Mouse (Mus musculus): ENCODE data around the gene Nin.

Nin gene

DNA sequence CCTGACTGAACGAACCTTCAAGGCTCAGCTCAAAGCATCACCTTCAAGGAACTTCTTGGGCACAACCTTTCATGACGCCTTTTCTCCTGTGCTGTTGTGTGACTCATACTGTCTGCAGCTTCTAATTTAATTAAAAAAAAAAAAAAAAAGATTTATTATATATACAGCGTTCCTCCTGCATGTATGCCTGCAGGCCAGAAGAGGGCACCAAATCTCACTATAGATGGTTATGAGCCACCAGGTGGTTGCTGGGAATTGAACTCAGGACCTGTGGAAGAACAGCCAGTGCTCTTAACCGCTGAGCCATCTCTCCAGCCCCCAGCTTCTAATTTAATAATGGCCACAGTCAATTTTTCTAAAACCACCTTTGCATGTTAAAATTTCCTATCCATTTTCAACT, 29.8 kb downstream of the Nin start:
- no peak for DNase-seq (ENCODE audit: low spot score in 2 of 2)

DNA sequence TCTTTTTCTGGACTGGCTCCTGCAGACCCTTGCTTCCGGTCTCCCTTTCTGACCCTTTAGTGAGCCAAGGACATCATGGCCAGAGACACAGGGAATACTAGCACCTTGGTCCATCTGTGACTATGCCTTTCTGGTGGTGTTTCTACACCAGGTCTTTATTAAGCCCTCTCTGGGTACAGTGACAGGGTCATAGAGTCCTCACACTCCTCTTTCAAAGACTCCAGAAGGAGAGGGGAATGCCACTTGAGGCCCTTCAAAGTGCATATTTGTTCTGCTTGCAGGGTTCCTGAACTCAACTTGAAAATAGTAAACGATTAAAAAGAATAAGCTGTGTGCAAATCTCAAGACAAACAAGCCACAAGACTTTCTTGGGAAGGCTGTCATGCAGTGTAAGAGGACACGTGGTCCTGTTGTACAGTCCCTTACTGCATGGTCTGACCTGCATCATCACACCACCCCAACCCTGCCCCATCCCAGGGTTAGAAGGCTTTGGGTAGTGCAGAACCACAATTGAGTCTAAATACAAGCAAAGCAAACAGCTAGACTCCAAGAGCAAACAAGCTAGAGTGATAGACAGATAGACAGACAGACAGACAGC, 30.5 kb downstream of the Nin start:
- no peak for DNase-seq (ENCODE audit: low spot score in 2 of 2)

DNA sequence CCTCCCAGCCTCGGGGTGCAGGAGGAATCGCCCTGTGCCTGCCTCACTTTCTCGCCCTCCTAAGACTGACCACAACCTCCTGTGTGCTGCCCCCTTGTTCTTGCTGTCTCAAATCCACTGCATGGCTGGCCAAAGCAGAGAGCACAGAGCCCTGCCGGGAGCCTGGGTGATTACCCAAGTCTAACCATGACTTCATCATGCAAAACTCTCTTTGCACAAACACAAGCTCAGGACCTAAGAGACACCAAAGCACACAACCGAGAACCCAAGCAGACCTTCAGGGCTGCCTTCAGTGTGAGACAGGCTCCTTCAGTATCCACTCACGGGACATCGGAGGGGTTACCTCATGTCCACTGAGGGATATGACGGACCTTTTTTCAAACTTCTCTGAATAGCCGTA, 31.0 kb downstream of the Nin start:
- no peak for DNase-seq (ENCODE audit: low spot score in 2 of 2)

DNA sequence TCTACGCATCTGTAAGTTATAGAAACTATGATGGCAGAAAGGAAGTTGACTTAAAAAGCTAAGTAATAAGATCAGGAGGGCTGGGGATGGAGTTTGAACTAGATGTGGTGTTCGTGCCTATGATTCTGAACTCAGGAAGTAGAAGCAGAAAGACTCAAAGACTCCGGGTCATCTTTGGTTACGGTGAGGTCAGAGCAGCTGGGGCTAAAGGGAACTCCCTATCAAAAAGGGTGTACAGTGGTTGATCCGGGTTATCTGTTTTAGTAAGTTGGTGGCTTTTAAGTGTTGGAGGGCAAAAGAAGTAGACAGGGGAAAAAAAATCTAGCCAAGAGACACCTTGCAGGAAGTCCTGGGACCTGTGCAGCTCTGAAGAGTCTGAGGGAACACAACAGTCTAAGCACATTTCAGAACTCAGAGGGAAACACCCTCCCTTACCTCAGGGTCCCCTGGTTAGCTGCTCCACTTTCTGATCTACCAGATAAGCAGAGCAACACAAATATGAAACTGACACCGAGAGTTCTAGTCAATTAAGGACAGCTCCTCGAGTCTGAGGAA, 35.0 kb downstream of the Nin start:
- DNase-seq (ENCODE audit: low spot score in 2 of 2): no peak

DNA sequence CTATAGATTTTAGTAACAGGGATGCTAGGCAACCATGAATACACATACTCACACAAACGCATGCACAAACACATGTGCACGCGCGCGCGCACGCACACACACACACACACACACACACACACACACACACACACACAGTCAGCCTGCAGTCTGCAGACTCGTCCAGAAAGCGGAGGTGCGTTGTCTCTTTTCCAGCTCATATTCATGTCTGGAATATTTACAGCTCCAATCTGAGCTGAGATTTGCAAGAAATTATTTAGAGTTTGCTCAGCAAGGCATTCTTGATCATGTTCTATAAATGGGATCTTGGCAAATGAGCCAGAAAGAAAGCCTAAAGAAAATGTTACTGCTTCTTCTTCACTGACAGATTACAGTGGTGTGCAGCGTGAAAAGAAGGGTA, 37.0 kb downstream of the Nin start:
- no peak for DNase-seq (ENCODE audit: low spot score in 2 of 2)

DNA sequence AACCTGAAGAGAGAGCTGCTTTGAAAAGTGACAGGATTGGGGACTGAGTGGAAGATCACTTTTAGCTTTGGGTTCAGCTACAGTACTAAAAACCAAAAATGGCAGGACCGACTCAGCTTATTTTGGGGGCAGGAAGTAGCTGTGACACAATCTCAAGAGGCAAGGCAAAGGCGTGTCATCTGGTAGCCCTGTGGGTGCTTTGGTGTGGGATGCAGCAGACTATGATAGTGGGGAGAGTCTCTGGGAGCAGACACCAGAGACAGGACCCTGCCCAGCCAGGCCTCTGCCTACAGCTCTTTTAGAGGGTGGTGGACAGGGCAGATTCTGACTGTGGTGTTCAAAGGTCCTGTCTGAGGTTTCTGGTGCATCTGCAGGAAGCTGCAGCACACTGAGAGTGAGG, 38.5 kb downstream of the Nin start:
- no peak for DNase-seq (ENCODE audit: low spot score in 2 of 2)

DNA sequence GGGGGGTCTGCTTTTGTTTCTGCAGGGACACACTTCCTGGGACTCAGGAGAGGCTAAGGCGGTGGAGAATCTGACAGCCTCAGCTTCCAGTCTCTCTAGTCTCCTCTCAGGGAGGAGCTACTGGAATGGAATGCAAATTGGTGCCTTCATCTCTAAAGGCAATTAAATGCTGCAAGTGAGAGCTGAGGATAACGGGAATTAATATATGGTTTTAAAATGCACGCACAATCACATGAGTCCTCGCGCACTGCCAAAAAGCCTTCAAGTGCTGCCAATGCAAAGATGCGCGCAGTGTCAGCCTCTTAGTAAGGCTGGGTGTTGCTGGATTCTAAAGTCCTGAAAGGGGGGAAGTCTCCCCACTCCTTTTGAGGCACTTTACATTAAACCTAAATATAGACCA, 42.6 kb downstream of the Nin start:
- no peak for DNase-seq (ENCODE audit: low spot score in 2 of 2)

DNA sequence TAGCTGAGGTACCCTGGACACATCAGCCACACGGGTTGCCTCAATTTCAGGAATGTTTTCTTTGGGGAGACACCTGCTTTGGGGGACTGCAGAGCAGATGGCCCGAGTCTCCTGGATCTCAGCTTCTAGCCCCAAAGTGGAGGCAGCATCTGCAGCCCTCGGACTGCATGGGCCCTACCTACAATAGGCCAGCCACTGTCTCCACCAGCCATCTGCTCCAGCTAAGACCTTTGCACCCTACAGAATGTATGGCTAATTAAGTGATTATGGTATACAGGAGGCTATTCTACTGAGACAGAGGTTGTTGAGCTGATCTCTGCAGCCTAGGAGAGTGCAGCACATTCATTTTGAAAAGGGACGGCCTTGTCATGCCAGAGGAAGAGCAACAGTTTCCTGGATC, 43.2 kb downstream of the Nin start:
- DNase-seq (ENCODE audit: low spot score in 2 of 2): no peak

DNA sequence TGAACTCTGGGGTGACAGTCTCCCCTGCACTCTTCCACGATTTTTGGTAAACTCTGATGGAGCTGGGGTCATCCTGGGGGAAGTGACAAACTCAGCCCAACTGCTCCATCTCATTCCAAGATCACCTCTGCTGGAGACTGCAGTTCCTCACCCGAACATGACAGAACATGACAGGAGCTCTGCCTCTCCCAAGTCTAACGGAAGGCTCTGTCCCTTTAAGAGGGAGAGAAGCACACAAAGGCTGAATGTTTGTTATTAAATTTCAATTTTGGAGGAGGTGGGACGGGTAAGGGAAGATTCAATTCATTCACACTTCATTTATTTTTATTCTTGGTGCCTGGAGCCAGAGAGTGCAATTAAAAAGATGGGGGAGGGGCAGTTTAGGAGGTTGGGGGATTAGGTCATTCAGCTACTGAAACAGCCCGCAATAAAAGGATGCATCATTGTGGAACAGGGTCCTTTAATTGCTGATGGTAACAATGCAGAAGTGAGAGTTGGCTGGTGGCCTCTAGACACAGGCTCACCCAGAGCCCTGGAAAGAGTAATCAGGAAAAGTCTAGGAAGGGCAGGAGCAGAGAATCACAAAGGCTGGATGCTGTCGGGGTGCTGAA, 44.8 kb downstream of the Nin start:
- DNase-seq (ENCODE audit: low spot score in 2 of 2): no peak

DNA sequence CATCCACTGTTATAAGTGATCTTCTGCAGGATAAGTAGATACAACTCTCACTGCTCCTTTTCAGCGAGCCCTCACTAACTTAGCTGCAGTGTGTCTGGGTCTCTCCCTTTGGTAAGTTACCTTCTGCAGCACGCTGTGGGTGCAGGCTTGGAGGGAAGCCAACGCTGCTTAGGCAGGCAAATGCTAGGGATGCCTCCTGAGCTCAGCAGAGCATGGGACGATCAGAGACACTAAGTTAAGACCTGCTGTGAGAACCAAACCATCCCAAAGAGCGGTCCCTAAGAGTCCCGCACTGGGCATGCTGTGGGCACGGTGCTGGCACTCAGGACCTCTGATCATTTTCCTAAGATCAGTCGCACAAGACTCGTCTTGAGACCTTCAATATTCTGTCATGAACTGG, 45.7 kb downstream of the Nin start:
- DNase-seq (ENCODE audit: low spot score in 2 of 2): peak in 1 of 2 experiments; percentile 17

DNA sequence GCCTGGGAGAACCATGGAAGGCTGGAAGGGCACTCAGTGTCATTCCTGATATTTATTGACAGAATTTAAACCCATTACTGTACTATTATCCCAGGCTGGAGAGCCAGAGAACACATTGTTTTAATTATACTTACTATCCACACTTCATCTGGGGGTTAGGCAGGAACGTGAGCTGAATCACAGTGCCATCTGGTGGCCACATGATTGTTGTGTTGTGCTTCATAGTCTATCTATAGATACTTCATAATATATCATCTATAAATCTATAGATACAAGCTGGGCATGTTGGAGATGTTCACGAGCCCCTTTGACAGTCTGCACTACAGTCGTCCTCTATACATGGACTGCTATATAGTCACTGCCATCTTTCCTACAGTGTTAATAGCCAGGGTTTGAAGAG, 51.4 kb downstream of the Nin start:
- DNase-seq (ENCODE audit: low spot score in 2 of 2): peak in 1 of 2 experiments; percentile 34

DNA sequence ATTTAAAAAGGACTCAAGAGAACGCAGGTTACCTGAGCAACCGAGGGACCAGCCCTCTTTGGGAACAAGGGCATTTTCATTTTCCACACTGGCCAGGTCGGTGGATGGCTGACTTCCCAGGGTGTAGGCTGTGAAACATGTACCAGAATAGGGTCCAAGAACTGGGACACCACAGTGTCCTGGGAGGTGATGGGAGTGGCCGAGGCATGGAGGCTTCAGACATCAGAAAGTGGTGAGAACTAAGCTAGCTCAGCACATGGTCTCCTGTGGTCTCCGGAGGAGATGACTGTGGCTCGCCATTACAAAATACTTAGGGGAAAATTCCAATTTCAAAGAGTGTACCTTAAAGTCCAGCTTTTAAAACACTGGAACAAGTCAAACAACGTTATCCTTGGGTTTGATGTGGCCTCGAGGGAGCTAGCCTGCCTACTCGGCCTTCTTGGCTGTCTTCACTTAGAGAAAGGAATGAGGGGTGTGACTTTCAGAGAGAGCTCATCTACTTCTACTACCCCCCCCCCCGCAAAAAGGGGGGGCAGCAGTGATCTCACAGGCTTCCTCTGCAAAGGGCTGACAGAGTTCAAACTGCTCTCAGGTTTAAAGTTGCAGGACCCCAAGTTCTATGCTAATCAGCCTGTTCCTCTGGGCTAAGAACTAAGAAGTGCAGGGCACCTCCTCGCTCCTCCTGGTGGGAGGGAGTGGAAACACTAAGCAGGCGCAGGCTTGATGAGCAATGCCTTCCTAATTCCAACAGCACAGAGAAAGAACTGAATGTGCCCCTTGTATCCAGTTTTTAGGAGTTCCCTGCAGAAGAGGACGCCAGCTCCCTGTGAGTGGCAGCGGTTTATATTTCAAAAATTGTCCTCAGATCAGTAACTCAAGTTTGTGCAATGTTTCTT, 54.3 kb downstream of the Nin start:
- DNase-seq (ENCODE audit: low spot score in 2 of 2): no peak

DNA sequence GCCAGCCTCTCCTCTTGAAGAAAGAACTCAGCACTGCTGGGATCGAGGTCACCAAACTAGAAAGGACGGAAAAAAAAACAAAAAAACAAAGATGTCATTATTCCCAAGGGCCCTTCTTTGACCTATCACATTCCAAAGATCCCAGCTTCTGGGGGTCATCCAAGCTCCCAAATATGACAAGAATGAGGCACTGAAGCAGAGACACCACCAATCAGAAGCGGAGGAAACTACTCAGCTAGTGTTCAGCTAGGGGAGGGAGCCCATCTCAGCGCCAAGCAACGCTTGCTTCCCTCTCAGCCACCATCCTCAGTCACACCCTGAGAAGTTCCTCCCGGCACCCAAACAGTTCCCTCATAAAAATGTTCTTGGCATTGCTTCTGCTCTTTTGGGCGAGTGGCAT, 62.8 kb downstream of the Nin start:
- no peak for DNase-seq (ENCODE audit: low spot score in 2 of 2)

DNA sequence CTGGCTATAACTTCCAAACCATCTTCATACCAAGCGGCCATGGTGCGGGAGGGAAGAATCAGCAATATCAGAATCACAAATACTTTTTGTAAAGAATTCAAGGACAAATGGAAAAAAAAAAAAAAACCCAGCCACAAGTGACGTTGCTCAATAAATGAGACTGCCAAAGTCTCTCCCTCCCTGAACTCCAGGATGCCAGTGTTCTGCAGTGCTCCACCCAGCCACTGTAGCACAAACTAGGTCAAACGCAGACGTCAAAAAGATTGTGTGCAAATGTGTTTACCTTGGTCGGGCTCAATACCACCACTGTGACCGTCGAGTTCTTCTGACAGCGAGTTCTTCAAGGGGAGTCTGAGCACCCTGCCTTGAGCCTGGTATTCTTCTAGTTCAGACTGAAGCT, 64.8 kb downstream of the Nin start:
- no peak for DNase-seq (ENCODE audit: low spot score in 2 of 2)

DNA sequence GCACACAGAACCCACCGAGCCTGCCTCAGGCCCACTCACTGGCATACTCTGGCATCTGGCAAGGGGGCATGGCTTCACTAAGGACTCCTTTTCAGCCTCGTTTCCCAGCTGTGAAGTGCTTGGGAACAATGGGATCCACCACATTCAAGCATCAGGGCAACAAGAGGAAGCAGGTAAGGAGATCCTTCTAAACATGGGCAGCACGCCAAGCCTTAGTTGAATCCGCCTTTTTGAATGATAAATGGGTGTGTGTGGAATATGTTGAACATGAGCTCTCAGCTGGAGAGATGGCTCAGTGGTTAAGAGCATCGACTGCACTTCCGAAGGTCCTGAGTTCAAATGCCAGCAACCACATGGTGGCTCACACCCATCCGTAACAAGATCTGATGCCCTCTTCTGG, 66.2 kb downstream of the Nin start:
- no peak for DNase-seq (ENCODE audit: low spot score in 2 of 2)

DNA sequence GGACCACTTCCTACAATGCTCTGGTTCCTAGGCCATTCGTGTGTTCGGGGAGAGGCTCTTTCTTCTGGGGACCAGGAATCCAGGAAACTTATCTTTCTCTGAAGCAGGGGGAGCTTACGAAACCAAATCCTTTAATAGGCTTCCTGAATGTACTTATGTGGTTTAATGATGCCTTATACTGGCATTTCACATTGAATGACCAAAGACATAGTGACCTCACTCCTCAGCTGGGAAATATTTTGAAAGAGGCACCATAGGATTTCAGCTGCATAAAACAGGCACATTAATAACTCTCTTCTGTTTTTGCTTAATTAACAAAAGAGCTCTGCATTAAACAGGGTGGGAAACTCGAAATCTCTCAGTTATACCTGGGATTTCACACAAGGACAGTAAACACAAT, 69.2 kb downstream of the Nin start:
- no peak for DNase-seq (ENCODE audit: low spot score in 2 of 2)

DNA sequence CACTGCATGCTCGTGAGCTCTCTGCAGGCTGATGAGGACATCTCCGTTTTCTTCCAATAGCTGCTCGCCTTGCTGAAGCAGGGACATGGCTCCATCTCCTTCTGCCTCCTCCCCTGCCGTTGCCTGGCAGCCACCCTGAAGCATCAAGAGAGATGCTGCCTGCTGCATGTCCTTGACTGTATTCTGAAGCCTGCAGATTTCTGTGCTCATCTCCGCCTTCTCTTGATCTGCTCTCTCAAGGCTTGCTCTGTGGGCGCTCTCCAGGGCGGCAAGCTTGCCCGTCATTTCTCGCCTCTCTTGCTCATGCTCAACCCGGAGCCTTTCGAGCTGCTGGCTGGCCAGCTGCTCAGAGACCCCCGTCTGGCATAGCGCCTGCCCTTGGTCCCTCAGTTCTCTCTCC, 70.1 kb downstream of the Nin start:
- no peak for DNase-seq (ENCODE audit: low spot score in 2 of 2)

DNA sequence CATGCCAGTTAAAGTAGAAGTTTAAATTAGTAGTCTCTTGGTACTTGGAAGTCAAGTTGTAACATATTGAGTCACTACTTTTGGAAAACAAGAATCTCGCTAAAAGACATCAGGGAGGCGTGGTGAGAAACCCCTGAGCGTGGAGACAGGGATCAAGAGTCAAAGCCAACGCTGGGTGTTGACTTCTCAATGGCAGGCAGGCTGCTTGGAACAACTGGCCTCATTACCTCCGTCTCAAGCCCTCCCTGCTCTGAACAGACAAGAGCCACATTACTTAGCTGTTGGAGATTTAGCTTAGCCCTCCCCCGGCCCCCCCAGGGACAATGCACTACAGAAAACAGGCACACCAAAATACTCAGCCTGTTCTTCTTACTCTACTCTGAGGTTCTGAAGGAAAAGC, 72.5 kb downstream of the Nin start:
- no peak for DNase-seq (ENCODE audit: low spot score in 2 of 2)

DNA sequence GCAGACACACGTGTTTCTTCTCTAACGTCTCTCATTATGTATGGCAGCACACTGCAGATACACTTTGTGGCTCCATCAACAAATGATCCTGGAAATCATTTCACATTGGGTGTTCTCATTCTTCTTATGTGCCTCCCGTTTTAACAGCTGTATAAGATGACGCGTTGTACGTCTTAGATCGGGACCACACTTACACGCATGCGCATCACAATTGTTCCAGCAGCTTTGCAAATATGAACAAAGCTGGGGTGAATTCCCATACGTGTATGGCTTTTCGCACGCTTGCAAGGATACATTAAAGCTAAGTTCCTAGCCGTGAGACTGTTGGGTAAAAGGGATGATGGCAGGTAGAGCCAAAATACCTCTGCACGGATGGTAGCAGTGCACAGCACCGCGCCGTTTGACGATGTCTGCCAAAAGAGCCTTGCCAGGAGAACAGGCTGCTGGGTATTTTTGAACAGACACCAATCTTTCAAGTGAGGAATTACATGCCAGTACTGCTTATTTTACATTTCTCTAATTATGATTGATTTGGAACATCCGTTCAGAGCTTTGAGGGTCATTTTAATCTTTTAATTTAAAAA, 76.7 kb downstream of the Nin start:
- DNase-seq (ENCODE audit: low spot score in 2 of 2): no peak

DNA sequence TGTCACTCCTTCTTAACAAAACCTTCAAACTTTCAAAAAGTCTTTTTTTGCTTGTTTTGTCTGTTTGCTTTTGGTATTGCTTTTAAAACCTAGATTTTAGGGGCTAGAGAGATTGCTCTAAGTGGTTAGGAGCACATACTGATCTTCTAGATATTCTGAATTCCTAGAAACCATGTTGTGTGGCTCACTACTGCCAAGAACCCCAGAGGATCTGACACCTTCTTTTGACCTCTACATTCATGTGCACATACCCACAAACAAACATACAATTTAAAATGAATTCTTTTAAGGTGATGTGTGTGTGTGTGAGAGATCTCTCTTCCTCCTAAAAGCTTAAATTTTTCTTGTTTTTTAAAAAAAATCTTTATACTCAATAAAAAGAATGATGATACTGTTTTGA, 87.3 kb downstream of the Nin start:
- no peak for DNase-seq (ENCODE audit: low spot score in 2 of 2)

DNA sequence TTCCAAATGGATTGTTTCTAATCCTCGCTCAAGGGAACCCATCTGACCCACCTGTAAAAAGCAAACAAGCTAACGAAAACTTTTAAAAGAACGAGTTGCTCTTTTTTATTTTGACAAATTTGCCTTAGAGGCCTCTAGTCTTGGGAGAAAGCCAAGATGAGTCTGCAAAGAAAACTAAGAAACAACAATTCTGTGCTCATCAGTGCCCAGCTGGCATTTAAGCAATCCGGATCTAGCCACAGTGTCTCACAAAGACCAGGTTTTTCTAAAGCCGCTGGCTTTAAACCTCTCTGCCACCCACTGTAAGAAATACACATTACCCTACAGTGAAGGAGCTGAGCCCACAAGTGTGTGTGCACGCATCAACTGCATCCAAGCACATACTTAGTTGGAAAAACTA, 88.1 kb downstream of the Nin start:
- DNase-seq (ENCODE audit: low spot score in 2 of 2): no peak

DNA sequence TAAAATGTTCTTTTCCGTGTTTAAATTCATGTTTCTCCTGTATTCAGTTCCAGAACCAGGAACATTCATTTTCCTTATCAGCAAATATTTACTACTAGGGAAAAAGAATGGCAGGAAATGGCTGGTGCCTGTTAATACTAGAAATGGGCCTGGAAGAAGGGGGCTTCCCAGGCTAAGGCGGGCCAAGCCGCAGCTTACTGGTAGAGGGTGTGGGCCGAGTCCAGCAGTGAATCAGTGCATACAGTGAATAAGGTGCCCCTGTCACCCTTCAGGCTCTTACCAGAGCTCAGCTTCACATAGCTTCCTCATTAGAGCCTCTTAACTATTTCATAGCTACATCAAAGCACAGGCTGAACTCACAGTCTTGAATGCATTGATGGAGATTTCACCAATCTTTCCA, 89.9 kb downstream of the Nin start:
- DNase-seq (ENCODE audit: low spot score in 2 of 2): no peak

DNA sequence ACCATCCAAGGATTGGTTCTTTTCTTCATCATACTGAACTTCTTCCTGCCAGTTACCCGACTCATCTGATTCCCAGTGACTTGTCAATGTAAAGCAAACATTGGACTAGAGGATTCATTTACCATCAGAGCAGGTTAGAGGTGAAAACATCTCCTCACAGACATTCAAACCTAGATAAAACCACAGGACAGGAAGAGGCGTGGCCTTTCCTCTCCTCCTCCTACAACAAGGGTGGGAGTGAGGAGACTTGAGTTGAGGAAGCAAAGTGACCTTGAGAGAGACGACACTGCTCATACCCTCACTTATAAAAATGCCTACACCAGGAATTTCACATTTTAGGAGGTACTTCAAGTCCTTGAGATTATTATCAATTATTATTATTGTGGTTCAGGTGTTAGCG, 95.4 kb downstream of the Nin start:
- no peak for DNase-seq (ENCODE audit: low spot score in 2 of 2)
